Mouse (Mus musculus): ENCODE results near the gene Cux2.

Gene Cux2

GRCm38 (mm10) chr5:122050017-122050831 lies at the start of gene Cux2:
Gene Cux2 (minus strand): TSS chr5:122050102.
- peak; percentile 88 for DNase-seq

DNA sequence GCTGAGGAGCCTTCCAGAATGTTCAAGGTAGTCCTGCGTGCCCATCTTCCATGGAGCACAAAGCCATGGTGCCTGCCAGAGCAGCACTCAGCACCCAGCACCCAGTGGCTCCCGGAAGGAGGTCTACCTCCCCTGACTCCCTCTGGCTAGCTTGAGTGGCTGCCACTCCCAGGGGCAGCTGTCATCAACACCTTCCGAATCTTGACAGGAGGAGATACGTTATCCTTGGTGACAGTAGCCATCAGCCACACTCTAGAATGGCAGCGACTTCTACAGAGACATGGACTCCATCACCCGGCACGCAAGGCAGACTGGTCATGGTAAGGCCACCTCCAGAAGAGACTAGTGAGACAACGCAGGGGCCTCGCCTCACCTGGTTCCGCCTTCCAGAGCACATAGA lies 44.5 kb upstream of the Cux2 start:
- no peak for DNase-seq

- no peak for DNase-seq
Measured at GRCm38 (mm10) chr5:122093734-122094133, 43.8 kb upstream of the Cux2 start.

DNA sequence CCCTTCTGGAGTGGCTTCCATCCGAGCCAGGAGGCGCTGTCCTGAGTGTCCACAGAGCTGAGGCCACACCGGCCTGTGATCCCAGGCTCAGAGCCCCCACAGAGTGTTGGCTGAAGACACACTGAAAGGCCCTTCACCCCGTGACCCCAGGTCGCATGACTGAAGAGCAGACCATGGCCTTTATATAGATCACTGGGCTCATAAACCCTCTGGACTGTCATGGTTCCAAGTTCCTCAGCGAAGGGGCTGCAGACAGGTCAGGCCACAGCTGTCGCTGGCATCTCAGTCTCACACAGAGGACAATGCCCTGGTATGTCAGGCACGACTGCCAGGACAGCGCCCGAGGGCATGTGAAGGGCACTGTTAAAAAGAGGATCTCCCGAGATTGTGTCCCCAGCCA lies 42.9 kb upstream of the Cux2 start:
- DNase-seq = peak; percentile 10

DNA sequence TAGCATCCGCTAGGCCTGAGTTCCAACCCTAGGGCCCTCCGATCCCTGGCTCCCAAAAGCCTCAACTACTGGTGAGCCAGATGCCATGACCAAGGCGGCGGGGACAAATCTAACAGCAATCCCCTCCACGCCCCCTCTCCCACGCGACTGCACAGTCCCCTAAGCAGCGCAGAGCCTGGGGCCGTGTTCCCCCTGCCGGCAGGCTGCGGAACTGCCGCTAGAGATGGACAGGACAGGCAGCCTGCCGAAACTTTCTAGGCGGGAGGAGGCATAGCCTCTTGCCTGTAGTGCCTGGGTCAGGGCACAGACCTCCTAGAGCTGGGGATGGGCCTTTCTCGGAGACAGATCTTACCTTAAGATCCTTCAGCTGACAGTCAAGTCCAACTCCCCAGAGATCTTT lies 41.2 kb upstream of the Cux2 start:
- peak; percentile 43 for DNase-seq

DNA sequence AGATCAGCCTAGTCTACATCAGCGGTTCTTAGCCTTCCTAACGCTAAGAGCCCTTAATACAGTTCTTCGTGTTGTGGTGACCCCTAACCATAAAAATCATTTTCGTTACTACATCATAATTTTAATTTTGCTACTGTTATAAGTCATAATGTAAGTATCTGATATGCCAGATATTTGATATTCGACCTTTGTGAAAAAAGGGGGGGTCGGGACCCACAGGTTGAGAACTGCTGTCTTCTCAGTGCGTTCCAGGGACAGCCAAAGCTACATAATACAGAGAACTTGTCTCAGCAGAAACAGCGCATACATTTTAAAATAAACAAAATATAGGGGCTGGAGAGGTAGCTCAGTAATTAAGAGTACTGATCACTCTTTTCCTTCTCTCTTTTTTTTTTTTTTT lies 39.8 kb upstream of the Cux2 start:
- no peak for DNase-seq

DNA sequence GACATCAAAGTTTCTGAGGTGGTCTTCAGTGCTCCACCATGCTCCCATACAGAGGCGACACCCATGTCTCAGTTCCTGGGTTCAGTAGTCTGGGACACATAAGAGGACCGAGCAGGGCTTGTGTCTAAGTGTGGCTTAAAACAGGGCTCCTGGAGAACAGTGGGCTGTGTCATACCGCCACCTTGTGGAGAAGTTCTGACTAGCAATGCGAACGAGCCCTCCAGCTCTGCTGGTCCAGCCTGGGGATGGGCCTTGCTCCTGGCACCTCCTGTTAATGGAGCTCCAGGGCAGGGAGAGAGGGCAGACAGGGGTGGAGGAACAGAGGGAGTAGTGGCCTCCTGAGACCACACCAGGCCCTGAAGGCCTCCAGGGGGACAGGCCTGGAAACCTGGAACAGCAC lies 39.0 kb upstream of the Cux2 start:
- DNase-seq = peak; percentile 89

DNA sequence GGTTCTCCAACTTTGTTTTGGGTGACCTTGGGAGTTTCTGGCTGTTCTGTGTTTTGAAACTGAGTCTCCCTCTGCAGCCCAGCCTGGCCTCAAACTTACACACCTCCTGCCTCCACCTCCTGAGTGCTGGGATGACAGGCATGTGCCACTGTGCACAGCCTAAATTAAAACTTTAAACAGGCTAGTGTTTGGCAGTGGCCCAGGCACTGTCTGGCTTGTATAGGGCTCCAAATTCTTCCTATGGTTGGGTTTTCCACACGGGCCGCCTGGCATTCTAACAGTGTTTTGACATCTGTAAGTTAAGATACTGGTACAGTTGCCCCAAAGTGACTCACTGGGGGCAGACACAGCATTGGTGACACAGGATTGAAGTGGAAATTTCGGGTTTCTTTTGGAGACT lies 36.2 kb upstream of the Cux2 start:
- no peak for DNase-seq

GRCm38 (mm10) chr5:122085291-122085690 lies 35.4 kb upstream of the Cux2 start:
- no peak for DNase-seq

- DNase-seq = no peak
Measured at GRCm38 (mm10) chr5:122084470-122084869, 34.6 kb upstream of the Cux2 start.

DNA sequence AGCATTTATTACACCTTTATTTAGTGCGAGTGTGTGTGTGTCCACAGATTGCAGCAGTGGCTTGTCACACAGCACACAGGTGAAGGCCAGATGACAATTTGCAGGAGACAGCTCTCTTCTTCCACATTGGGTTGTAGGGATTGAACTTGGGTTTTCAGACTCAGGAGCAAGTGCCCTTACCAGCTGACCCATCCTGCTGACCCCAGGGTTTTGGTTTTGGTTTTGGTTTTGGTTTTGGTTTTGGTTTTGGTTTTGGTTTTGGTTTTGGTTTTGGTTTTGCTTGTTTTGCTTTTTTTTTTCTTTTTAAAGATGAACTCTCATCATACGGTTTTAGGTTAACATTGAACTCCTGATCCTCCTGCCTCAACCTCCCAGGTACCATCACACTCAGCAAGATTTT lies 33.4 kb upstream of the Cux2 start:
- no peak for DNase-seq

GRCm38 (mm10) chr5:122081471-122081870 lies 31.6 kb upstream of the Cux2 start:
- DNase-seq = no peak

DNA sequence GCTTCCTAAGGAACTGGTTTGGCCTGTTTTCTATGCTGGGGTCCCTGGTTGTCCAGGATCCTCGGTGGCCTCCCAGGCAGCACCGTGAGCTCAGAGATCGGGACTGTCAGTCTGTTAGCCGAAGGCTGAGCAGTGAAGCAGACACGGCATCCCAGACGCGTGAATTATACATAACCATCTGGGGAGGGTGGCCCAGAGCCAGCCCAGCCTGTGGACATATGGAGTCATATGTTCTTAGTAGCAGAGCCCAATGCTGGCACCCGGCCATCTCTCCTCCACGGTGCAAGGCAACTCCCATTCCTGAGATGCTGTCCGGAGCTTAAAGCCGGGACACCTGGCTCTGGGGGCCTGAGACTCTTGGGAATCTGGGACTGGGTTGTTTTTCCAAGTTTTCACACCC lies 31.0 kb upstream of the Cux2 start:
- no peak for DNase-seq

DNA sequence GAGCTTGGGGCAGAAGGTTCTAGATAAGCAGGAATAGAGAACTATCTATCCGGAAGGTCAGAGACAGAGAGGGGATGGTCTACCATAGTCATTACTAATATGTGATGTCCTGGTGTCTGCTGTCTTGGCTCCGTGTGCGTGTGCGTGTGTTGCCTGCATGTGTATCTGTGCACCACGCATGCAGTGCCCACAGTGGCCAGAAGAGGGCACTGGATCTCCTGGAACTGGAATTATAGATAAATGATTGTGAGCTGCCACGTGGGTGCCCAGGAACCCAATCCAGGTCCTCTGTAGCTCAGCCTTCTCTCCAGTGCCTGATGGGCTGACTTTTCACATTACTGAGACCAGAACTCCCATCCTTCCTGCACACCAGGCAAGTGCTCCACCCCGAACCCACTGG lies 29.9 kb upstream of the Cux2 start:
- no peak for DNase-seq

GRCm38 (mm10) chr5:122077244-122077643 lies 27.3 kb upstream of the Cux2 start:
- DNase-seq = no peak

GRCm38 (mm10) chr5:122075736-122076135 lies 25.8 kb upstream of the Cux2 start:
- DNase-seq = no peak

- no peak for DNase-seq
Measured at GRCm38 (mm10) chr5:122071997-122072396, 22.1 kb upstream of the Cux2 start.

DNA sequence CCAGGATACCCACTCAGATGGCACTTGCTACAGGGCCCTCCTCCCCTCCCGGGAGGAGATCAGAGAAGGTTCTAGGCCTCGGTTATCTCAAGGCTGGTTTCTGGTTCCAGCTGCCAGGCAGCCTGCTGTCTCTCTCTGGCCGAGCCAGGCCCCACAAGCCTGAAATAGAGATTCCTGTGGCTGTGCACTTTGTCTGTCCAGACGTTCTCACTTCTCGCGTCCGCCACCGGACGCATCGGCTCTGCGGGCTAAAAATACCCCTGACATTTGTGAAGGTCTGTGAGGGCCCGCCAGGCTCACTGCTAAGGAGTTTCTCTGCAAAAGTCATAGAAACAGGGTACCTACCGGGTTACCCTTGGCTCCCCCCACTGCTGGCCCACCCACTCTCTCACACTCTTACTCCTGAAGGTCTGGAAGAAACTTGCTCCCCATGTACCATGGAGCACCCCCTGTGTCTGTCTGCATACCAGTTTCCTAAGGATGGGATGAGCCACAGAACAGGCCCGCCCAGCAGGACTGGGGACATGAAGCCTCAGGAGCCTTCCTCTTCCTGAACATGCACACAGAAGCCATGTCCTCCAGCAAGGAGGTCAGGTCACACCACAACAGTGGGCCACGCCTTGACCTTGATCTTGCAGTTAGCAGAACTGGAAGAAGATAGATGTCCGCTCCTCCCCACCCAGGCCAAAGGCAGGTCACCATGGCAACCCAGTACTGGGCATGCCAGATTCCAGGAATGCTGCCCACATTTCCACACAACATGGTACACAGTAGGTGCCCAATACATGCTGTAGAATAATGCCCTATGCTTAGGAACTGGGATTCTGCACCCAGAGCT lies 21.3 kb upstream of the Cux2 start:
- DNase-seq = peak; percentile 30

- DNase-seq = no peak
Measured at GRCm38 (mm10) chr5:122068563-122068962, 18.7 kb upstream of the Cux2 start.

- DNase-seq = no peak
Measured at GRCm38 (mm10) chr5:122063204-122063933, 13.5 kb upstream of the Cux2 start.

DNA sequence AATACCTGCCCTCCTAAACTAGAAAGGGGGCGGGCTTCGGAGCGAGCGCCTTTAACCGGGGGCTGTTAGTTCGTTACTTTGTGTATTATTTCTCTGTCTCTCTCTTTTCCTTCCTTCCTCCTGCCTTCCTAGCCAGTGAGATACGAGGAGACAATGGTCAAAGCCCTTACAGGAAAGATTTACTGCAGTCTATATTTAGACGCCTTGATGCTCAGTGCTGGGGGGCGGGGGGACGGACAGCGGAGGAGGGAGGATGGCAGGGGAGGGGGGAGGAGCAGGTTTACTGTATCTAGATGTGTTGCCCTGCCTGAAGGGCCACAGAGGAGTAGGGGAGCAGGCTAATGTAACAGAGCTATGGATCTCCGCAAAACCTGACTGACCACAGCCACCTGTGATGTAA lies 12.6 kb upstream of the Cux2 start:
- no peak for DNase-seq

- DNase-seq = no peak
Measured at GRCm38 (mm10) chr5:122060767-122061333, 10.9 kb upstream of the Cux2 start.
